Comparison of ENCODE assay signal across 8 mouse cellular contexts in genomic region chr9:15305503-15306397, GRCm38 (mm10). TPM values are rescaled to one million over a fixed set of nuclear protein-coding genes. Genes with fewer than 3 reads are reported as not detected.
DNase-seq lines count a peak whose midpoint lies in the region; ATAC-seq and TF ChIP-seq lines count a peak whose summit lies in the region.

Gene Taf1d, plus strand, starts transcription at chr9:15306214.

- peak; percentile 29; the same call in 1 of the 2 replicates for TF ChIP-seq EP300 in heart, adult 2 months (IDR thresholded peaks at IDR 0.05; ENCODE audit: insufficient read depth, low read depth, low read length)

- H3K4me3 ChIP-seq in embryonic facial prominence, embryonic 14.5 days (ENCODE audit: low read depth, low read length): peak within 1 kb of the TSS; percentile 83
- H3K4me3 ChIP-seq in heart, adult 2 months: peak within 1 kb of the TSS; percentile 78
- H3K4me3 ChIP-seq in limb, embryonic 13.5 days: peak within 1 kb of the TSS; percentile 88
- peak within 1 kb of the TSS; percentile 94 for H3K4me3 ChIP-seq in midbrain, embryonic 16.5 days (ENCODE audit: low read depth, low read length)

- WGBS in embryonic facial prominence, embryonic 14.5 days: 12% methylated on average over 42 of the region's 45 CpGs
- WGBS in heart, adult 2 months: 11% methylated on average over 45 of the region's 45 CpGs
- WGBS in limb, embryonic 13.5 days: 13% methylated on average over 45 of the region's 45 CpGs
- 14% methylated on average over 45 of the region's 45 CpGs for WGBS in midbrain, embryonic 16.5 days

- no peaks in the 10 kb centered on the region for H3K79me2 ChIP-seq in heart, adult 2 months (replicated peaks; ENCODE audit: control insufficient read depth, insufficient read depth, low read length)

- H3K4me2 ChIP-seq in embryonic facial prominence, embryonic 14.5 days (ENCODE audit: low read depth, low read length): peak within 1 kb of the TSS; percentile 84
- peak within 1 kb of the TSS; percentile 88 for H3K4me2 ChIP-seq in limb, embryonic 13.5 days (replicated peaks)
- peak within 1 kb of the TSS; percentile 78 for H3K4me2 ChIP-seq in midbrain, embryonic 16.5 days (ENCODE audit: low read length)

- no peaks in the 10 kb centered on the region for H3K9me3 ChIP-seq in embryonic facial prominence, embryonic 14.5 days (ENCODE audit: control insufficient read depth, low read length)
- H3K9me3 ChIP-seq in limb, embryonic 13.5 days: no peaks in the 10 kb centered on the region
- no peaks in the 10 kb centered on the region for H3K9me3 ChIP-seq in midbrain, embryonic 16.5 days (replicated peaks; ENCODE audit: control insufficient read depth, low read length, poor library complexity, severe bottlenecking)

- peak; percentile 94 for ATAC-seq in embryonic facial prominence, embryonic 14.5 days (ENCODE audit: low read depth)
- peak; percentile 98 for ATAC-seq in limb, embryonic 13.5 days (ENCODE audit: low FRiP score, low read depth)
- peak; percentile 99 for ATAC-seq in midbrain, embryonic 16.5 days

- no peak for TF ChIP-seq CTCF in heart, adult 2 months (IDR thresholded peaks at IDR 0.05)

- intact Hi-C loops in heart, adult 2 months (cut with DNase I): loop anchor here (2.0 to 5.0 kb wide), 2 partner anchors 25 to 52 kb away; partner anchors contain the start of gene Cep295

- peak within 1 kb of the TSS; percentile 96 for H3K9ac ChIP-seq in embryonic facial prominence, embryonic 14.5 days (ENCODE audit: low read depth, low read length)
- H3K9ac ChIP-seq in heart, adult 2 months (ENCODE audit: low read depth, low read length): peak within 1 kb of the TSS; percentile 86
- peak within 1 kb of the TSS; percentile 98 for H3K9ac ChIP-seq in limb, embryonic 13.5 days
- peak within 1 kb of the TSS; percentile 98 for H3K9ac ChIP-seq in midbrain, embryonic 16.5 days (ENCODE audit: low read depth, low read length)

- TF ChIP-seq POLR2A in heart, adult 2 months (IDR thresholded peaks at IDR 0.05; ENCODE audit: insufficient read depth, low read depth, low read length): peak; percentile 97

- peaks cover 37% of the 10 kb centered on the region for H3K36me3 ChIP-seq in embryonic facial prominence, embryonic 14.5 days (ENCODE audit: control insufficient read depth, insufficient read depth, low read length)
- peaks cover 31% of the 10 kb centered on the region for H3K36me3 ChIP-seq in heart, adult 2 months (ENCODE audit: control insufficient read depth, insufficient read depth, low read length)
- peaks cover 31% of the 10 kb centered on the region for H3K36me3 ChIP-seq in limb, embryonic 13.5 days
- peaks cover 6% of the 10 kb centered on the region; the same call in 1 of the 2 replicates for H3K36me3 ChIP-seq in midbrain, embryonic 16.5 days (ENCODE audit: control insufficient read depth, insufficient read depth, low read length)

- peaks cover 19% of the 10 kb centered on the region for H3K4me1 ChIP-seq in embryonic facial prominence, embryonic 14.5 days (ENCODE audit: control insufficient read depth, insufficient read depth, low read length)
- H3K4me1 ChIP-seq in heart, adult 2 months (ENCODE audit: control insufficient read depth, insufficient read depth, low read length): peaks cover 8% of the 10 kb centered on the region
- H3K4me1 ChIP-seq in limb, embryonic 13.5 days: peaks cover 40% of the 10 kb centered on the region
- H3K4me1 ChIP-seq in midbrain, embryonic 16.5 days (ENCODE audit: control insufficient read depth, insufficient read depth, low read length): peaks cover 25% of the 10 kb centered on the region

- peak within 1 kb of the TSS; percentile 94 for H3K27ac ChIP-seq in embryonic facial prominence, embryonic 14.5 days (replicated peaks; ENCODE audit: low read depth, low read length)
- H3K27ac ChIP-seq in heart, adult 2 months: peak within 1 kb of the TSS; percentile 93
- H3K27ac ChIP-seq in limb, embryonic 13.5 days: peak within 1 kb of the TSS; percentile 95
- H3K27ac ChIP-seq in midbrain, embryonic 16.5 days (ENCODE audit: low read length): peak within 1 kb of the TSS; percentile 91

- H3K27me3 ChIP-seq in embryonic facial prominence, embryonic 14.5 days (replicated peaks; ENCODE audit: control insufficient read depth, insufficient read depth, low read length): no peaks in the 10 kb centered on the region
- no peaks in the 10 kb centered on the region for H3K27me3 ChIP-seq in heart, adult 2 months (ENCODE audit: control insufficient read depth, insufficient read depth, low read length)
- H3K27me3 ChIP-seq in limb, embryonic 13.5 days: no peaks in the 10 kb centered on the region
- H3K27me3 ChIP-seq in midbrain, embryonic 16.5 days (ENCODE audit: control insufficient read depth, insufficient read depth, low read depth, low read length): no peaks in the 10 kb centered on the region

- peak; percentile 93 for DNase-seq in 3T3-L1 (ENCODE audit: low read depth, low spot score)
- DNase-seq in adrenal gland, postnatal 4 days (ENCODE audit: low spot score in 2 of 2): peak; percentile 97
- DNase-seq in embryonic facial prominence, embryonic 14.5 days (ENCODE audit: low spot score): peak; percentile 96
- peak; percentile 97 to 100 for DNase-seq in heart, adult 2 months
- DNase-seq in kidney, adult 8-10 months: peak; percentile 96 to 98
- peak; percentile 99 for DNase-seq in spleen, postnatal 10 days (ENCODE audit: low spot score in 2 of 2)

RNA-seq across cellular contexts. Expression of gene Taf1d, which starts in this region (rescaled TPM):
- 100 to 1,000 TPM; 121 to 148 TPM for total RNA-seq in adrenal gland, postnatal 4 days (2021)
- 66.5 and 69.2 TPM in 2 replicates for polyA plus RNA-seq in embryonic facial prominence, embryonic 14.5 days (2014; fragmentation: Nextera tagmentation; extraction: Ambion mirVana)
- total RNA-seq in heart, adult 2 months (2021): 10 to 100 TPM; 26.0 to 28.0 TPM
- 5.8 and 13.6 TPM in 2 replicates for polyA plus RNA-seq in heart, adult 2 months (2012; rRNA removed)
- polyA plus RNA-seq in limb, embryonic 13.5 days (2015; fragmentation: Nextera tagmentation; extraction: Ambion mirVana): 84.9 and 90.5 TPM in 2 replicates
- polyA plus RNA-seq in midbrain, embryonic 16.5 days (2015; fragmentation: Nextera tagmentation; extraction: Ambion mirVana): 39.7 and 44.7 TPM in 2 replicates

Comparison
In these comparisons a context has a peak if more than half of its experiments do, and no peak if none do; other contexts are left out.
1. Peak in every context shown above with its lines: DNase-seq, ATAC-seq, H3K4me3 ChIP-seq and H3K27ac ChIP-seq.
2. RNA of gene Taf1d (total RNA-seq): 121 to 148 TPM in adrenal gland, postnatal 4 days; 26.0 to 28.0 TPM in heart, adult 2 months; every median in the first group is over 4 times any median in the second.